Mouse (Mus musculus) kidney, postnatal 25 days (tissue): ENCODE measurements around the gene Nt5dc3.

Experiments
- DNase-seq, 2 experiments: peaks; one replicate each; pipeline ENCODE4 v3.0.0; 2021; ENCODE audit warnings: mixed read lengths in 2 of 2

The Nt5dc3 gene

DNA sequence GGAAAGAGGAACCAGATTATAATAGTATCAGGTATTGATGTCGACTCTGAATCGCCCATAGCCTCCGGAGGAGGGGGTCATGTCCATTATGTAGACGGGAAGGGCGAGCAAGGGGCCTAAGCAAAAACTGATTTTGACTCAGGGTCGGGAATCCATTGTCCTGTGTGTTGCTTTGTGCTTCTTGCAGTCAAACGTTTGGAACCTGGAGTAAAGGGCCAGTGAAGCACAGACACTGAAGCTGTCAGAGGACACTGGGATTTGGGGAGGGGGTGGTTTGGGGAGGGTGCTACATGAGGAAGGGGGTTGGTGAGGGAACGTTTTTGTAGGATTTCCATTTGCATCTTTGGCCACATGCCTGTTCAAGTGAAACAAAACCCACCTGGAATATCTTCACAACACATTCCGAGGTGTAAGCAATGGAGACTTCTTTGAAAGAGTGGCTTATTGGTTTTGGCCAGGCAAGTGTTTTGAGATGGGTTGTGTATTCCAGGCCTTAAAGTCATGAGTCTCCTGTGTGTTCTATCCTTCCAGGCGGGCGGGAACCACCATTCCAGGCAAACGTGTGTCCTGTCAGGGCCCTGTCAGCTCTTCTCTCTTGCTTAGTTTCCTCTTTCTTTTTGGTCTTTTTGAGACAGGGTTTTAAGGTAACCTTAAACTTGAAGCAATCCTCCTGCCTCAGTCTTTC, 1.2 kb downstream of the Nt5dc3 start:
- DNase-seq, result no peak

DNA sequence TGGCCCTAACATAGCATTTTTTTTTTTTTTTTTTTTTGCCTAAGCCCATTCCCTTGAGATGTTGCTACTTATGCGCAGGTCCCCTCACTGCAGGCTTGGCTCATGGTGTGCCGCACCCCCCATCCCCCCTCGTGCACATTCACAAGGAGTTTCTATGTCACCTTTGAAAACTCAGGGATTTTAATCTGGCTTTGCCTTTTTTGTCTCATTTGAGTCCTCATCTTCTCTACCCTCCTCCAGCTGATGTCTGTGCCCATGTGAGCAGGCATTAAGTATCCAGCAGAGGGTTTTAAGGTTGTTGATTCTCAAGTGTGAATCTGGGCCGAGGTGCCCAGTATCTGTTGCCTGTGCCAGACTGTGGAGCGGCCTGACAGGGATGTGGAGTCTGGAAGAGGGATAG, 2.8 kb downstream of the Nt5dc3 start:
- DNase-seq, result no peak

DNA sequence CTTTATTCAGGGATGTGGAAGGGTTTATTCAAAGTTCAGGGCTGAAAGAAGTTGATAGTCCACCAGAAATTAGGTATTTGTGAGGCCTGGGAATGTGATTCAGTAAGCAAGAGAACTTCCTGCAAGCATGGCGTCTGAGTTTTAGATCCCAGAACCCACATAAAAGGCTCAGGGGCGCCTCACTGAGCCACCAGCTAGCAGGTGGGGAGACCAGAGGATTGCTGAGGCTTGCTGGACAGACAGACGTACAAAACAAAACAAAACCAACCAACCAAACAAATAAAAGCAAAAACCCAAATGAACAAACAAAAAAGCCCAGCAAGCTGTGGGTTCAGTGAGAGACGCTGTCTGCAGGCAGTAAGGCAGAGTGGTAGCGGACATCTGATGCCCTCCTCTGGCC, 3.9 kb downstream of the Nt5dc3 start:
- no peak for DNase-seq

DNA sequence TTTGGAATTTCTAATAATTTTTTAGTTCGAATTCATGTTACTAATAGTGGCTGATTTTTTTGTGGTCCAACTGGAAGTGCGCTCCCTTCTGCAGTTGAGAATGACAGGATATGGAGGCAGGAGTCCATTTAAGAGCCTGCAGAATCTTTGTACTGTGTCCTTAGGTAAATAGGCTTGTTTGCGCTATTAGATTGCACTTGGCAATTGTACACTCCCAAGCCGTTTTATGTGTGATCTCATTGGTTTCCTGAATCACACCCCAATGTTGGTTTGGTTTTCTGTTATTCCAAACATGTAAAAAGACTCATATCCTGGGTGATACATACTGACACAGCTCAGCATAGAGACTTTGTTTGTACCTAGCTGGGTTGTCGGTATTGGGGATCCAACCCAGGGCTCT, 4.8 kb downstream of the Nt5dc3 start:
- no peak for DNase-seq

DNA sequence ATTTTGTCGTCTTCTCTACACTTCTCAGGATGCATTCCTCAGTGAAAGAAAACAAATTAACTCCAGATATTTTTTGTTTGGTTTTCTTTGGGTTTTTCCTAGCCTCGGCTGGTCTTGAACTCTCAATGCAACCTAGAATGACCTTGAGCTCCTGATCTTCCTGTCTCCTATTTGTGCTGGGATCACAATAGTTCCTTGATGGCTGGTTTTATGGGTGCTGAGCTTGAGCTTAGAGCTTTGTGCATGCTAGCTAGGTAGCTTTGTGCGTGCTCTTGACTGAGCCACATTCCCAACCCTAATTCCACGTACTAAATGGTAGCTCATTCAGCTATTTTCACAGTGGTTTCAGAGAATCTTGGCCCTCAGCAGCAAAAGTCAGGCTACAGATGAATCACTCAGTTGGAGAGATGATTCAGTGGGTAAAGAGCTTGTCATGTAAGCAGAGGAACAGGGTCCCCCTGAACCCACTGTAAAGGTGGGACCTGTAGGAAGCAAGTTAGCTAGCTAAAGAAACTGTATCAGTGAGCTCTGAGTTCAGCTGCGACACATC, 5.4 kb downstream of the Nt5dc3 start:
- DNase-seq, result no peak

DNA sequence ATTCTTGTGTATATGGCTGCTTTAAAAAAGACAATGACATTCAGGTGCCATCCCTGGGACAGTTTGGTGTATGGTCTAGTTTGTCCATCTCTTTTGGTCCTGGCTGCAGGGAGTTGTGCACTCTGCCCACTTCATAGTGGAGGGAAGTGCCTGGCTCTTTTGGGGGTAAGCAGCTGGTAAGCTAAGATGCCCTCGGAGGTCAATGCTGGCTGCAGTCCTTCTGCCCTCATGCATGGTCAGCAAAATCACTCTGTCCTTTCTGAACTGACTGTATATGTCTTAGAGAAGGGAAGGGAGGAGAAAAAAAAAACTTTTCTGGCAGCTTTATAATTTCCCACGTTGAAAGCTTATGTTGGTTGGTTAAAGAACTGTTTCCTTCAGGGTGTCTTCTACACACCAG, 6.6 kb downstream of the Nt5dc3 start:
- DNase-seq, result peak; percentile 27 to 70

DNA sequence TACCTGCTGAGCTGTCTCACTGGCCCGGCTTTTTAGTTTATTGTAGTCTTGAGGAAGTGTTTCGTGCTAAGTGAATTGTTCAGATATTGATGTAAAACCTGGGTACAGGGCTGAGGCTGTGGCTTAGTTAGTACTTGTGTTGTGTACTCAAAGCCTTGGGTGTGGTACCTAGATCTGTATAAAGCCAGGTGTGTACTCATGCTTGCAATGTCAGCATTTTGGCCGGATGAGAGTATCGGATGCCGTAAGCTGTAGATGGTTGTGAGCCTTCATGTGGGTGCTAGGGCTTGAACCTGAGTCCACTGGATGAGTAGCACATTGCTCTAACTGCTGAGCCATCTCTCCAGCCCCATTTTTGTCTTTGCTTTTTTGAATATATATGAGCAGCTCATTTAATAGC, 7.3 kb downstream of the Nt5dc3 start:
- no peak for DNase-seq

DNA sequence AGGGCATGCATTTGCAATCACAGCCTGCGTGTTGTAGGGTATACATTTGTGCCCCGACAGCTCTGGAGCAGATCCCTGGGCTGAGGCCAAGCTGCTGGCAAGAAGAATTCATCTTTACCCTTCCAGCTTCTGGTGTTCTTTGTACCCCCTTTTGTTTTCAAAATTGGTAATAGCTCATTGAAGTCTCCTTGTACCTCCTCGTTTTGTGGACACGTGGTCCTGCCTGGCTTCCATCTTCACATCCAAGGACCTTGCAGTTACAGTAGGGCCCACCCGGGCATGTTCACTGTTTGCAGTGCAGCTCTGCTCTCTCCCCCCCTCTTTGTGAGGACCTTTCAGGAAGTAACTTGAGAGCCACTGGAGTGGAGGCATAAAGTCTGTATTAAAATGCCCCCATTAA, 9.4 kb downstream of the Nt5dc3 start:
- DNase-seq, result no peak

DNA sequence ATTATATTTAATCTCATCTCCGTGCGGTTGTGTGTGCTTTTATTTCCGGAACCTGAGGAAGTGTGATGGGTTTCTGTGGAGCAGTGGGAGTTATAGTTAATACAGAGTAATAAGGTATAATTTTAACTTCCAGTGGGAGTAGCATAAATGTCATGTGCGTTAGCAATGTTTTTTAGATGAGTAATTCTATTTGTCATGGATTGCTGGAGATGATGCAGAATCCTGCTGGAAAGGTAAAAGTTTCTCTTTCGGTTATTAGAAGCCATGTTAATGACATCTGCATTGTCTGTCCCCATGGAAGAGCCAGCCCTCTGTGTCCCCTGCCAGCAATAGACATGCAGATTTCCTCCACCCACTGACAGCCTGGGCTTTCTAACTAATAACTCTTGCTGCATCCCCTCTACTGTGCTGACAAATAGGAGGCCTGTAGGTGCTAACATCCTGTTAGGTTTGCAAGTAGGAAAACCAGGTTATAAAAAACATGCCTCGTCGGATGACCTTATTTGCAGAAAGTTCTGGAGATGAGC, 10.4 kb downstream of the Nt5dc3 start:
- no peak for DNase-seq

DNA sequence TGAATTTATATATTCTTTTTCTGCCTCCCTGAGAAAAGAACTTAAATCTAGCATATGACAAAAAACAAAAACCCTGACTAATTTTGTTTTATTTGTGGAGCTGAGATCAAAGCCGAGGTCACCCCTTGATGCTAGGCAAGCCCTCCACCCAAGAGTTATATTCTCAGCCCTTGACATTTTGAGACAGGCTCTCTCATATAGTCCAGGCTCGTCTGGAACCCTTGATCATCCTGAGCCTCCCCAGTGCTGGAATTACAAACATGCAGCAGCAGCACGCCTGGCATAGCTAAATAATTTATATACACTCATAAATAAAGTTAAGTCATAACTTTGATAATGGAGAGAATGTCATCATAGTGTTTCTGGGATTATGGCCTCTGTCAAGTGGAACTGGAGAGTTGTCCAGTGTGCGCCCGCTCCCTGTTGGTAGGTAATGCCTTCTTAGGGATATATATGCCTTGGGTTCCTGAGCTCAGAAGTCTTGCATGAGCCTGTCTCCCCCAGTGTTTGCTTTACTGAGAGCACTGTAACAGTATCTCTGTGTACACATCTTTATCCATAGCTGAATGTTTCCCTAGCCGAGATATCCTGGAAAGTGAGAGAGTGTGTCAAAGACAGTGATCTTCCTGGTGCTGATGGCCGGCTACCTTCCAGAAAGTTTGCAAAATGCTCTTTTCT, 12.8 kb downstream of the Nt5dc3 start:
- no peak for DNase-seq

DNA sequence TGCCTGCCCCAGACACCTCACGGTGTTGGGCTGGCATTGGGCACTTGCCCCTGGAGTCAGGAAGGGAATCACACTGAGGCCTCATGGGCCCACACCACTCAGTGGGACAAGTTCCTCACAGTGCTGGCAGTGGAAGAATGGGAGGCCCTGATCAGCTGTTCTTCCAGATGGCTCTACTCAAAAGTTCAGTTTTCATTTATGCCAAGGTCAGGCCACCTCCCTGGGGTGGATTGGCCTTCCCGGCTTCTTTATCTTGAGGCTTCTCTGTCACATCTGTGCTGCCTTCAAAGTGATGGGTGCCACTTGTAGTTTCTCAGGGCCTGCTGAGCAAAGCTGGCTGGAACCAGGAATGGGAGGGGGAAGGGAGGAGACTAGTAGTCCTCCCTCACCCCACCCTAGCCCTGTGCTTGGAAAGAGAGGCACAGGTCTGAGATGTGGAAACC, 14.7 kb downstream of the Nt5dc3 start:
- DNase-seq, result peak in 1 of 2 experiments; percentile 25

DNA sequence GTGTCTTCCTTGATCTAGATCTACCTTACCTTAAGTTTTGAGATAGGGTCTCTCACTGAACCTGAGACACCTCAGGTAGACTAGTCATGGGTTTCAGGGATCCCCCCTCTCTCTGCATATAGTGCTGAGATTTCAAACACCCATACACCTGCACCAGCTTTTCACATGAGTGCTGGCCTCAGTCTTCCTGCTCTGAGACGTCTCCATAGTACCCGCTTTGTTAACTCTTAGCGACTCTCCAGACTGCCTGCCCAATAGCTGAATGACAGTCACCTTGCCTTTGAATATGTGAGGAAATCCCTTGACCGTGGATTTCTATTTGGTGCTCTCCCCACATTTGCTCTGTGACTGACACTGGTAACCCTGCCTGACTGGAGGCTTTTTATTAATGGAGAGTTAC, 15.4 kb downstream of the Nt5dc3 start:
- no peak for DNase-seq

DNA sequence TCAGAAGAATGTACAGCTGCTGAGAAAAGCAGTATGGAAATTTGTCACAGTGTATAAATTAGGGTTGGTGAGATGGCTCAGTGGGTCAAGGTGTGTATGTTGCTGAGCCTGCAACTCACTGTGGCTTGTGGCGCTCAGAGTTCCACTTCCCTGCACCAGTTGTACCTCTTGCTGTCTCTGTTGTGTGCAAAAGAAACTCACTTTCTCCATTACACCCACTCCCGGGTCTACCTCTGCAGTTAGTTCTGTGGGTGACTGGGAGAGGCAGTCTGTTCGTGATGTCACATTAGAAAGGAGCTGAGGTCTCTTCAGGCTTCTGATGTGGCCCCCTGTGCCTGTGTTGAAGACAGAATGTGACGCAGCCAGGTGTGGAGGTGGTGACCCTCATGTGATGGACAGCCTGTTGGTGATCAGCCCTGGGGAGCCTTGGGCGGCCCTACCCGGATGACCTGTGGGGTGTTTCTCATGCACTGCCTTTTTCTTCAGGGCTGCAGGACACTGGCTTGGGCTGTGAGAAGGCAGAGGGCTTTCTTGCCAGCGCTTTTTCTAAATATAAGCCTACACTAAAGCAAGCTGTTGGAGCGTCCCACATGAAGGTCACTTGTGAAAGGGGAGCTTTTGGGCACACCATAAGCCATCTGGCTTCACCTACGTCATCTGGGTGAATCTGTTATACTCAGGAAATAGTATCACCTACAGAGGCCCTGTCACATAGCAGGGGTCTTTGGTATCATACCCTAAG, 16.2 kb downstream of the Nt5dc3 start:
- DNase-seq, result no peak

DNA sequence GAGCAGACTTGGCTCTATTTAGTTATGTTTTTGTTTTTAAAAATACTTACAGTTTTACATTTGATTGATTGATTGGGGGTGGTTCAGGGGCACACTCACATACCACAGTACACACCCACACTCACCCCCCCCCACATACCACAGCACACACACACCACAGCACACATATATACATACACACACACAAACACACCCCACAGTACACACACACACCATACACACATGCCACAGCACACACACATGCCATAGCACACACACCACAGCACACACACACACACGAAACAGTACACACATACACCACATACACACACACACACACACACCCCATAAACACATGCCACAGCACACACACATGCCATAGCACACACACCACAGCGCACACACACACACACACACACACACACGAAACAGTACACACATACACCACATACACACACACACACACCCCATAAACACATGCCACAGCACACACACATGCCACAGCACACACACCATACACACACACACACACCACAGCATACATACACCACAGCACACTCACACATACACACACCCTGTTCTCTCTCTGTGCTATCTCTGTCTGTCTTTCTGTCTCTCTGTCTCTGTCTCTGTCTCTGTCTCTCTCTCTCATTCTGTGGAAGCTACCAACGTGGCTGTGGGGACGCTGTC, 17.4 kb downstream of the Nt5dc3 start:
- DNase-seq, result no peak

DNA sequence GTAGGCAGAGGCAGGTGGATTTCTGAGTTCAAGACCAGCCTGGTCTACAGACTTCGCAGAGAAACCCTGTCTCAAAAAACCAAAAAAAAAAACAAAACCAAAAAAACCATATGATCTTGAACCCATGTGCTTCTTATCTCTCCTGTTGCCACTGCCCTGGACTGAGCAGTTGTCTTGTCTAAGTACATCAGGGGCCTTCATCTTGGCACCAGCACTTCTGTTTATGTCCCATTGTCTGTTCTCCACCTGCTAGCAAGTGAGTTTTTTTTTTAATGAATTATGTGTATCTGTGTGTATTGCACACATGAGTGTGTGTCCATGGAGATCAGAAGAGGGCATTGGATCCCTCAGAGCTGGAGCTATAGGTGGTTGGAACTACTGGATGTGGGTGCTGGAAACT, 28.6 kb downstream of the Nt5dc3 start:
- DNase-seq, result no peak

DNA sequence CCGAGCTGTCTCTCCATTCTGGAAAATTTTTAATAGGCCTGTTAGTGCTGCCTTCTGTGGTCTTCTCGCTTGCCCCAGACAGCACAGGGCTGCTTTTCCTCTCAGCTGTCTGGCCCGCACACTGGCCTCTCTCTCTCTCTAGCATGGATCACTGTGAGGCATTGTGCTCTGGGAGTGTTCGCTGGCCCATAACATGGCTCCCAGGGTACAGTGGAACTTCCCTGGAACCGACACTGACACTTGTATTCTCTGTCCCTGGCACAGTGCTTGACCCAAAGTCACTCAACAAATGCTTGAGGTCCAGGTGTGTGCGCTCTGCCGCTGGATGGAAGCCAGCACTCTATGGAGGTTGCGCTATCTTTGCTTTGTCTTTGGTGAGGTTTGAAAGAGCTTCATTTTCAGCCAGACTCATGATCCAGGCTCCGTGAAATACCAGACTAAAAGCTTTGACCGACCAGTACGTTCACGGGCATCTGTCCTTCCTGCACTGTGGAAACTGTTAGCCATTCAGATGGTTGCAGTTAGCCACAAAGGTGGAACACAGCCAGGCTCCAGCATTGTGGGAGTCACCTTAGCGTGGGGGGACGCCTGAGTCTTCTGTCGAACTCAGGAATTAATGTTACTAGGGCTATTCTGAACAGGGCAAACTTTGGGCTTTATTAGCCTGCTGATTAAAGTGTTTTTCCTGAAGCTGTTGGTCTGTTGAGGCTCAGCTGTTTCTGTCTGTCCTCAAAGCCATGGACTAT, 29.4 kb downstream of the Nt5dc3 start:
- no peak for DNase-seq

DNA sequence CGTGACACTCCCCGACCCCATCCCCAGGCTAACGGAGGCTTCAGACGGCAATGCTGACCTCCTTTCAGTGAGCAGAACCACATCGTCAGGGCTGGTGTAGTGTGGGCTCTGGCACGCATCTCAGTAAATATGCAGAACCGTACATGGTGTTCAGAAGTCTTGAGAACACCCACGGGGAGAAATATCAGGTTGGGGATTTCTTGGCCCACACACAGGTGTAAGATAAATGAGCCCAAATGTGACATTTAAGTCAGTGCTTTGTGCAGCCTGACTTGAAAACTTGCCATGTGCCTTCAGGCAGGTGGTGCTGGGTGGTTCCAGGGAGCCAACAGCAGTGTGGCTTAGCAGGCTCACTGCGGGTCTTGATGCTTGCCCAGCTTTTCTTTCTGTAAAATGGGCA, 31.2 kb downstream of the Nt5dc3 start:
- DNase-seq, result no peak

DNA sequence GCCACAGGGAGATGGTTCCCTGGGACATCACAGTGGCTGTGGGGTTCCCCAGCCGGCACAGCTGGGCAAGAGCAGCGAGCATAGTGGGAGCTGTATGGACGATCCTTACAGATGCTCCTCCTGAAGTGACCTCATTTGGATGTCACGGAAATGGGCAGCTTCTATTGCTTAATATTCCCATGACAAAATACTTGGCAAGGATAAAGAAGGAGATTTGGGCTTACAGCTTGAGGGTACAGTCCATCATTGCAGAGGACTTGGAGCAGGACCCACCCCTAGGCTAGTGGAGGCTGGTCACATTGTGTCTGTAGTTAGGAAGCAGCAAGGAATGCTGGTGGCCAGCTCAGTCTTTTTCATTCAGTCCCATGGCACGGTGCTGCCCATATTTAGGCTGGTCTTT, 31.8 kb downstream of the Nt5dc3 start:
- no peak for DNase-seq

DNA sequence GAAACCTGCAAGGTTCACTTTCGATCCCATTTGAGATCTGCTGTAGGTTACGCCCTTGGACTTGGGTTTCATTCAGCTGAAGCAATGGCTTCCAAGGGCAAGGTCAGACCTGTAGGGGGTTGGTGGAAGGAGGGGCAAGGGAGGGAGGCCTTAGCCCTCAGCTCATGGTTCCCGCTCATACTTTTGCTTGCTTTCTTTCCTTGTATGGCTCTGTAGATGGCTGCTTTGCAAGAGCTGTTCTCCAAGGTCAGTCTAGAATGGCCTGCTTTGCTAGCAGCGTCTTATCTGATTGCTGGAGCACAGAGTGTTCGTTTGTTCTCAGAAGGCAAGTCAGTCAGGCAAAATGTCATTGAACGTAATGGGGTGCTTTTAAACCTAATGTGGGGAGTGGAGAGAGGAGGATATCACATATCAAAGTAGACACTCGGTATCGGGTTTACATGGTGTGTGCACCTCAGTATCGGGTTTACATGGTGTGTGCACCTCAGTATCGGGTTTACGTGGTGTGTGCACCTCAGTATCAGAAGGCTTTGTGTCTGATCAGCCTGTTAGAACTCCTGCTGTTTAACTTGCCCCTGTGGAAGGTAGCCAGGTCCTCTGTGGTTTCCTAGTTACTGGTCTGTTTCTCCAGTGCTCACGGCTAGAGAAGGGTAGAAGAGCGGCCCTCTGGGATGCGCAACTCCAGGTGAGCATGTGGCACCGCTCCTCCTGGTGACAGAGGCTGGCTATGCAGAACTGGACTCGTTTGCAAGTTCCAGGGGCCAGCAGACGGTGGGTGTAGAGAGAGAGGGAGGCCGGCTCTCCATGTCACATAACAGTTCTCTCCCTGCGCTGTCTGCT, 35.7 kb downstream of the Nt5dc3 start:
- DNase-seq, result peak; percentile 11 to 56

DNA sequence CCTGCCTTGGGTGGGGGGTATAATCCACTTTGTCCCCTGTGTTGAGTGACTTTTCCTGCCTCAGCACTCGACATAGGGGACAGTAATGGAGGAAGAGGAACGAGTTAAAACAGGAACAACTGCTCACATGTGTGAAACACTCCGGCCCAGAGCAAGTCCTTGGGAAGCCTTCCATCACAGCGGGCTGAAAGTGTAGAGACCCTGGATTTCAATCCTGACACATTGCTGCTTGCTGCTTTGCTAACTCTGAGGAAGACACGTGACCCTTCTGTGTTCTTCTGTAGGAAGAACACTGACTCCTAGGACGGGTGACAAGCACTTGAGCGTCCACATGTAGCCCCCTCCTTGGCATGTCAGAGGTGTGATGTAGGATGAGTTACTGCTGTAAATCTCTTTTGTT, 36.3 kb downstream of the Nt5dc3 start:
- no peak for DNase-seq

DNA sequence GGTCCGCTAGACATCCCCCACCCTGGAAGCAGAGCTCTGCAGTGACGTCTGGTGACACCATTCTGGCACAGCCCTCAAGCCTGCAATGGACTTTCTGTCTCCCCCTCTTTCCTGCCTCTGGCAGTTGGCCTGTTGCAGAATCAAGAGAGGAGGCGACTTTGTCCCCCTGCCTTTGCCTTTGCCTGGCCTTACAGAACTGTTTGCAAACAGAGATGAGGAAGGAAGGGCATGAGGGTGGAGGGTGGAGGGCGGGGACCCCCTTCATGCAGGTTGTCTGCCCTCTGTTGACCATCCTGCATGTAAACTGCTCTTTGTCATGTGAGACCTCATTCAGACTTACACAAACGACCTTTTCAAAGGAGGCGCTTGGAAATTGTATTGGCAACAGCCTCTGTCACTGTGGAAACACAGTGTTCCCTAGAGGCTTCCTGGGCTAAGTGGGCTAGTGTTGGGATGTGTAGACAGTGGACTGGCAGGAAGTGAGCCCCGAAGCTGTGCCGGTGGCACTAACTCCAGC, 40.9 kb downstream of the Nt5dc3 start:
- no peak for DNase-seq
